Mouse (Mus musculus) ES-Bruce4 (cell line): Measurements from ENCODE around the gene Smpd3.

ENCODE experiments used
- CTCF ChIP-seq: IDR thresholded peaks from one replicate; pipeline ENCODE4 v1.8.1; 2011; ENCODE audit warnings: low read depth, low read length
- EP300 ChIP-seq: IDR thresholded peaks from 2 replicates; pipeline ENCODE4 v1.6.1; 2011; ENCODE audit warnings: low read depth, low read length; ENCODE audit not compliant: insufficient read depth
- POLR2A ChIP-seq: IDR thresholded peaks from one replicate; pipeline ENCODE4 v1.8.1; 2011; ENCODE audit warnings: low read length; ENCODE audit not compliant: insufficient read depth

- TF ChIP-seq CTCF (no peak), EP300 (no peak), POLR2A (no peak)
Observed at GRCm38 (mm10) chr8:106237106-106237505, 100.7 kb downstream of the Smpd3 start.
